Mouse (Mus musculus) right cerebral cortex, postnatal 10 days (tissue): ENCODE measurements around the gene Gid8.
"Not testable (repeated sequence)": the region's sequence is repeated elsewhere in the genome, so short reads cannot be mapped to it uniquely, and the experiment has no call there.

Experiments used
- DNase-seq, 2 experiments: peaks; one replicate each; pipeline ENCODE4 v3.0.0; 2021; ENCODE audit warnings: low spot score in 2 of 2

Gid8 gene

DNA sequence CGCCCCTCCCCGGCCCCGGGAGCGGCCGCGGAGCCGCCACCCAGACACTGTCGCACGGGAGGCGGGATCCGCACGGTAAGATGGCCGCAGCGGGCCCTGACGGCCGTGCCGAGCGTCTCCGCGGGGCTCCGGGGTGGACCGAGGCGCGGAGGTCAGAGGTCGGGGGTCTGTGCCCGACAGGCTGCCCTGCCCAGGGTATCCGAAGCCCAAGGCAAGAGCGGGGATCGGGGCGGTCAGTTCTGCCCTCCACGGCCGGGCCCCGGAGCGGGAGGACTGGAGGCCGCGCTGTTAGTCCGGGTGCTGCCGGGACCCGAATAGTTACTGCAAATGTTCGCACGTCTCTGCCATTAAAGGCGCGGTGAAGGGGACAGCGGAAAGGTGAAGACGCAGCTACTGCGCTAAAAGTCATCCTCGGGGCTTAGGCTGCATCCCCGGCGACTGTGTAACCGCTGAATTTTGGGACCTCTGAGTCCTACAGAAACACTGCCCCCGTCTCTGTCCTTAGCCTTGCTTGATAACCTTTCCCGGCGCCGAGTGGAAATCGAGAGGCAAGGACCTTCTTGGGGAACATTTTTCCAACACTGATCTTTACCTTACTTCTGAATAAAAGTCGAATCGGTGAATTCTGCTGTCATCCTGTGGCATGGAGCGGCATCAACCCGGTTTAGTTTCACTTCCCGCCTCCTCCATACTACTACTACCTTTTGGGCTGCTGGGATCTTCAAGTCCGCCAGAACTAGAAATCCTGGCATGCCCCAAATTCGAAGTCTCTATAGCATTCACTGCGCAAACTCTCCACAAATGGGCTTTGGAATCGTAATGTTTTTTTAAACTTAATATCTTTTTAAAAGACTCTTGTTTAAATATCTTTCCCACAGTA lies 599 bp downstream of the Gid8 start:
- DNase-seq: no peak

DNA sequence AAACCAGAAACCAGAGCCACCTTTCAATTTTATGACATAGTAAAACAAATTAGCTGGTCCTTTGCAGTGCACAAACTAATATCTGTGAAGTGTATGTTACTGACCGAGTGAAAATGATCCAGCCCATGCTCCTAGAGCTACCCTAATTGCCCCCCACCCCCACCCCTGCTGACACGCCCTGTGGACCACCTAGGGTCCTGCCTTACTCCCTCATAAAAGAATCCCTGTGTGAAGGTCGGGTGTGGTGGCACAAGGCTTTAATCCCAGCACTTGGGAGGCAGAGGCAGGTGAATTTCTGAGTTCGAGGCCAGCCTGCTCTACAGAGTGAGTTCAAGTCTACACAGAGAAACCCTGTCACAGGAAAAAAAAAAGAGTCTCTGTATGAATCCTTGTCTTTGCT lies 1.6 kb downstream of the Gid8 start:
- DNase-seq: no peak

DNA sequence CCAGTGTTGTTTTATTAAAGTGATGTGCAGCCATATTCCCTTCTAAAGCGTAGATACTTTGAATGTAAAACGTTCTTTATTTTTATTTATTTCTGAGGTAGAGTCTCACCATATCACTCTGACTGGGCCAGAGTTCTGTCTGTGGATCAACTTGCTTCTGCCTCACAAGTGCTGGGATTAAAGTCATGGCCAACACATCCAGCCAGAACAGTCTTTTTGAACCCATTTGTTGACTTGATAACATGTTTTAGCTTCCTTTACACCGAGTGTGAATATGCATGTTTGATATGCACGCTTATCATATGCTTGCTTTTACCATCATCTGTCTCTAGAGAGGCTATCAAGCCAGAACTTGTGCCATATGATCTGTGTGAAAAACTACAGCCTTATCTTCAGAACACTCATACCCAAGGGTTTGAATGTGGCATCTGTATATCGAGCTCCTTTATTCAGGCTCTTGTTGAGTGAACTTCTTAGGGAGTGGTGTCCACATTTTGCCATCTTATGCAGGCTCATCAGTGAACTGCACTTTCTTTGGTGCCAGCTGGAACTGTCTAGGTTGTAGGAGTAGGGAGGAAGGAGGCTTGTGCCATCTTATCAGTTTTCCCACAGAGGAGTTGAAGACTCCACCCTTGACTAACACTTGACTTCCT lies 2.2 kb downstream of the Gid8 start:
- DNase-seq: no peak

DNA sequence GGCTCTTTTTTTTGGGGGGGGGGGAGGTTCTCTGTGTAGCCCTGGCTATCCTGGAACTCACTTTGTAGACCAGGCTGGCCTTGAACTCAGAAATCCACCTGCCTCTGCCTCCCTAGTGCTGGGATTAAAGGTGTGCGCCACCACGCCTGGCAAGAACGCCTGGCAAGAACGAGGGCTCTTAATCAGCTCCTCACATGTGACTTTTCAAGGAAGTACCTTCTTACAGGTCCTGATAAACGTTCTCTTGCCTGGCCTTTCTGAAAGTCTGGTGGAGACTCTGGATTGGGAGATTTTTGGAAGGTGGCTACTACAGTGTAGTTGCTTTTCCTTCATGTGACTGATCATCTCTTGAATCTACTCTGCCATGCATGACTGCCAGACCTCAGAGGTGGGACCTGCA lies 12.8 kb downstream of the Gid8 start:
- DNase-seq: not testable (repeated sequence)

DNA sequence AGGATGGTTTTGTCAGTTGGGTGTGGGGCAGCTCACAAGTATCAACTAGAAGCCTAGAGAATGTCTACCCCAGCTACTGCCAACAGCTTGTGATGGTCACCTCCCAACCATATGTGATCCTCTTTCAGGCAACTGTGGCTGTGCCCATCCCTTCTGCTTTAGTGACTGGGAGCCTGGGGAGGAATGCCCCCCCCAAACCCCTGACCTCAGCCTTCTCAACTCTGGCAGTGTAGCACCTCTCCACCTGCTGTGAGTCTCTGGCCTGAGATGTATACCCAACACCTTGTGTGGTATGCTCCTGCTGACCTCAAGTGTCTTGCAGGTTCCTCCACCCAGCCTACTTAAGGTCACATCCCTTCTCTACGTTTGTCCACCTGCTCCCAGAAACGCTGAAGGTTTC lies 13.9 kb downstream of the Gid8 start:
- DNase-seq: no peak

DNA sequence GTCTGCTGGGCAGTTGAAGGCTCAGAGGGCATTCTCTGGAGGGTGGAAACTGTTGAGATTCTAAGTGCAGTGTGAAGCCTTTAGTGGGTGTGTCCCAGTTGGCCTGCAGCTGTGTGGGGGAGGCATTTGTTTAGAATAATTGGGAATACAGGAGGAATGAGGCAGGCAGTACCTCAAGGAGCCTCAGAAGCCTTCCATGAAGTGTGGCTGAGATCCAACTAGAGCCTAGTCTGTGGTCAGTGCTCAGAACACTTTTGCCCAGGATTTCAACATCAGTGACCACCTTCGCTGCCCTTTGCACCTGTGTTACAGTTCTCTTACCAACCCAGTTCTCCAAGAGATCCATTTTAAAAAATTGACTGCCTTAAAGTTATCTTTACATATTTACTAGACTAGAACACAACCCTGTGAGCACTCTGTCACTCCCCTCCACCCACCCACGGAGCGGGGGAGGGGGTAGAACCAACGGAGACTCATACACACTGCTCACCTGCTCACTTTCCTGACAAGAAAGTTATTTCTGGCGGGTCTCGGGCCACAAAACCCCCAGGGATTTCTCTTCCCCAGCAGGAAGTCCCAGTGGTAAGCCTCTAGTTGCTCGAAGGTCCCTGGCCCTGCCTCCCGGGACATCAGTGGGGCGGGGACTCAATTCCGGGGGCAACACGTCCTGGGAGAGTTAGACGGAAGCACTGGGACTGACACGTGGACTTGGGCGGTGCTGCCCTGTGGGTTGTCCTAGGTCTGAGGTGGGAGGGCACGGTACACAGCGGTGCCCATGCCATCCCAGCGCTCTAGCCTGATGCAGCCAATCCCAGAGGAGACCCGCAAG lies 14.9 kb downstream of the Gid8 start, which contains the start of gene Slc17a9:
Slc17a9 (plus strand) TSS at position 679 of the 829 bp plus-strand sequence.
- DNase-seq: no peak

DNA sequence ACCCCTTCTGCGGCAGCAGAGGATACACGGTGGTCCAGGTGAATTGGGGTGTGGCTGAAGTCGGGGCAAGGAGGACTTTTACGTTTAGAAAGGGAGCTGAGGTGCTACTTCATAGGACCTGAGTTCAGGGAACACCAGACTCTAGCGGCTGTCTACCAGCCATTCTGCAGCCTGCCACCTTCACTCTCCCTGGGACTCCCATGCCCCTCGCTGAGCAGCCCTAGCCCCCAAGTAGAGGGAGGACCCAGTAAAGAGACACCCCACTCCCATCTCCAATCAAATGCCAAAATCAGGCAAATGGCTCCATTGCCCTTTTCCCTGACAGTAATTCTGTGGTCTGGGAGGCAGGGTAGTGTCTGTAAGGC lies 15.5 kb downstream of the Gid8 start:
- no peak for DNase-seq

DNA sequence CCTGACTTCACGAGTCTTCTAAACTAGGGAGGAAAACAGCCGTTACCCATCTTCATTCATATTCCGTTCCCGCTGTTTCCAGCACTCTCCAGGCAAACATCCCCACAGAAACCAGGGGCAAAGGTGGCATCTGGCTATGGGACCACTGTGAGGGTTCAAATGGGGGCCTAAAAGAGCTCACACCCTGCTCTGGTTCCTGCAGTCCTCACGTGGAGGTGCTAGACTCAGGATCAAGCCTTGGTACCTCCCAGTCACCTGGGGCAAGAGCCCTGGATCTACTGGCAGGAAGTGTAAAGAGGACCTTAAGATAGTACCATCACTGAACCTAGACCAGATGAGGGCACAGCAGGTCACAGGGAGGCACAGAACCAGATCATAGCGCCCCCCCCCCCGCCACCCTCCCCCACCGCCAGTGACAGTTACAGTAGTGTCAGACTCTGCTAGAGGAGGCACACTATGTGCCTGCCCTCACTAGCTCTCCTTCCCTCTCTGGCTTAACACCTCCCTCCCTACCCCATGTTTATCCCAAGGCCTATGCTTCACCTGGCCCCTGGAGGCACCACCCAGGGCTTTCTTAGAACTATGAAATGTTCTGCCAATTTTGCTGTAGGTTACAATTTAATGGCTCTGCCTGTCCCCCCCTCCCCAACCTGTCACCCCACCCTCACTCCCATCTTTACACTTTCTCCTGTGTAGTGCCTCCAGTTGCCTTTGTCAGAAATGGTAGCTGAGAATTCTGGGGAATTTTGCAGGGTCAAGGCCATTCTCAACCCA lies 16.1 kb downstream of the Gid8 start:
- DNase-seq: no peak

DNA sequence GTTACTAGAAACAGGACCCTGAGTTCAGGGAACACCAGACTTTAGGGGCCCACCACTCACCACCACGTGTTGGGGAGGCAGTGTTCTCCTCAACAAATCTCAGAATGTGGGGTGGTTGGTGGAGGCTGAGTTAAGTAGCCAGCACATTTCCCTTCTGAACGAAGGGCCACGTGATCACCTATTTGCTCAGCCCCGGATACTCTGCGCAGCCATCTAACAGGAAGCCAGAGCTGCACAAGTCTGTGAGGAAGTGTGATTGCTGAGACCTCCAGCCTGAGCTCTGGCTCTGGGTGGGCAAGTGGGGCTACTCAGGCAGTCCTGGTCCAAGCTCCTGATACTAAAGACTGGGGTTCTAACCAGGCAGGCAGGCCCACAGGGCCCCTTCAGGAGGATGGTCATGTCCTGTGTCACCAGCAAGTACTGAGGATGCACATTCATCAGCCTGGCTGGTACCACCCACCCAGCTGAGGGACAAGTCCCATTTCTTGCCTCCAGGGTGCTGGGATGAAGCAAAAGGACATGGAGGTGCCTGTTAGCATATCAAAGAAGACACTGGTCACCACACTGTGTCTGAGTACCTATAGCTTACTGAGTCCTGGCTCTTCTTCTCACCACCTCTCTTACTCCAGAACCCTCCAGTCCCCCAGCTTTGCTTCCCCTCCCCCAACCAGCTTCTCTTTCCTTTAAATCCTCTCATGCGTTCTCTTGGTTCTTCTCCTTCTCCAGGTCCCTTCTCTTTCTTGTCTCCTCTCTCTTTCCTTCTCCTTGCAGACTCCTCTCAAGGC lies 16.9 kb downstream of the Gid8 start:
- DNase-seq: no peak

DNA sequence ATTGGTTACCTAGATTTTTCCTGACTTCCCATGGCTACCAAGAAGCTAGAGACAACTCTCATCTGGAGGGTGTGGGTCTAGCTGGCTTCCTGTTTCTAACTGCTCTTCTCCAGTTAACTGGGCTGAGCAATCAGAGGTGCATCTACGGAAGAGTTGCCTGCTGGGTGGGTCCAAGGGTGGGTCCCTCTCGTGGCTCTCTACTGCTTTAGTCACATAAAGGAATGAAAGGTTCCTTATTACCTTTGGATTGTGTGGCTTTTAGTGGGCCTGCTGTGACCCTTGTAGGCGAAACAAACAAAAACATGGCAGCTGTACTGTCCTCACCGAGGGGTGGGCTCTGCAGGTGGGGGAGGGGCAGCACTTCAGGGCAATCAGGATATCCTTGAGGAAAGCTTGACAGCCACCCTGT lies 17.7 kb downstream of the Gid8 start:
- DNase-seq: no peak

DNA sequence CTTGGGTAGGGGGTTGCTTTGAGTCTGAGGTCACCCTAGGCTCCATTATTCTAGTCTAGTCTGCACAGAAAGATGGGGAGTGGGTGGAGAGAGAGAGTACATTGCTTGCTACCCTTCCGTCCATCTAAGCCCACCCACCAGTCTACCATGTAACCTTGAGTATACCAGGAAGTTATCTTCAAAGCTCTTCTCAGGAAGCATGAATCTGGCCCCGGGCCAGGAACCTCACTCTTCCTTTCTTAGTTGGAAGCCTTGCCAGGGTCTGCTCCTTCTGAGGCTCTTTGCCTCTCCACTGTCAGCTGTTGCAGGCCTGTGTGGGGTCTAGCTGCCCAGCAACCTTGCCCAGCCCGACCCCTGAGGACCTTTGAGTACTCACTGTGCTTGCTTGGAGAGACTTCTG lies 21.1 kb downstream of the Gid8 start:
- no peak for DNase-seq

DNA sequence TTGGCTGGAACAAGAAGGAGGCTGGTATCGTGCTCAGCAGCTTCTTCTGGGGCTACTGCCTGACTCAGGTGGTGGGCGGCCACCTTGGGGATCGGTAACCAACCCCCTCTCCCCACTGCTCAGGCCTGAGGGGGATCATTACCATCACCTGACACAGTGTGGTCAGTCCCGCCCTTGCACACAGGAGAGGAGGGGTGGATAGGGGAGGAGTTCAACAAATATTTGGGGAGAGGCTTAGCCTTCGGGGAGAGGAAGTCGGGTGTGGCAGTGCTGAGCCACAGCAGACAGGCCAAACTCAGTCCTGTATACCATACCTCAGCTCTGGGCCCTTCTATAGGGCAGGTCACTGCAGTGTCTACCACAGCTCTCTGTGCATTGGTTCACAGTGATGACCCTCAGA lies 22.1 kb downstream of the Gid8 start:
- DNase-seq: no peak

DNA sequence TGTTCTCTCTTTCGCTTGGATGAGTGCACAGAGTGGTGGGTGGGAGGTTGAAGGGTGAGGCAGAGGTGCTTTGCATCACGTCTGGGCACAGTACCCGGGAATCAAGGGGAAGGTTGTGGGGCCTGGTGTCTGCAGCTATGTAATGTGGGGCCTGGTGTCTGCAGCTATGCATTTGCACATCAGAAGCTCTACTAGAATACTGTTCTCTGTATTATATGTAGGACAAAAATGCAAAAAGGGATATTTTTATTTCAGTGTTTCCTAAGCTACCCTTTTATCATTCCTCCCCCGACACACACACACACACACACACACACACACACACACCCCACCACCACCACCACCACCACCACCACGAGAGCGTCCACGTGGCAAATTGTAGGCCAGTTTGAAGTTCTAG lies 25.3 kb downstream of the Gid8 start:
- DNase-seq: peak in 1 of 2 experiments; percentile 47

DNA sequence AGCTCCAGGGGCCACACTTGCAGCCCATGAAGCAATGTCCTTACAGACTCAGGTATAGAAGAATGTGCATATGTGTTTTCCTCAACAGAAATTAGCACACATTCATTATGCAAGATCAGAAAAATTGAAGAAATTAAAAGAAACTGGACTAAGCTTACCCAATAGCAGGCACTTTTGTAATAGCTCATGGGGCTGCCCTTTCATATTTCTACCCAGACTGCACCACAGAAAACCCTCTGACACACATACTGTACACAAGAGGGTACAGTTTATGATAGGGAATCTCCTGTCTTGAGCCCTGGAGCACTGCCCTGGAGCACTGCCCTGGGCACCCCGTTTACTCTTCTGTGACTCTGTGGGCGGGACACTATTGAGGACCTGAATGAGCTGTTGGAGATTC lies 28.1 kb downstream of the Gid8 start:
- DNase-seq: no peak

DNA sequence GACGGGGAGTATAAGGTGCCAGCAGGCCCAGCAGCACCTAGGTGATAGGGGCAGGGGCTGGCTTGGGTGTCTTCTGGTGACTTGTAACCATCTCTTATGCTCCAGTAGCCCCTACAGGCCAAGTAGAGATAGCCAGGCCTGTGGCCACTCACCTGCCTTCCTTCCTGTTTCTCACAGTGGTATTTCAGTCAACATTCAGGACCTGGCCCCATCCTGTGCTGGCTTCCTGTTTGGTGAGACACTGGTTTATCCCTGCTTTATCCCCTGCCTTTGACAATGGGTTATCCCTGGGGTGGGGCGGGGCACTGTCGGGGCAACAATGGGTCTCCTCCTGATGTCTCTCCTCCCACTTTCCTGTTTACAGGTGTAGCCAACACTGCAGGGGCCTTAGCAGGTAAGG lies 30.4 kb downstream of the Gid8 start:
- no peak for DNase-seq

DNA sequence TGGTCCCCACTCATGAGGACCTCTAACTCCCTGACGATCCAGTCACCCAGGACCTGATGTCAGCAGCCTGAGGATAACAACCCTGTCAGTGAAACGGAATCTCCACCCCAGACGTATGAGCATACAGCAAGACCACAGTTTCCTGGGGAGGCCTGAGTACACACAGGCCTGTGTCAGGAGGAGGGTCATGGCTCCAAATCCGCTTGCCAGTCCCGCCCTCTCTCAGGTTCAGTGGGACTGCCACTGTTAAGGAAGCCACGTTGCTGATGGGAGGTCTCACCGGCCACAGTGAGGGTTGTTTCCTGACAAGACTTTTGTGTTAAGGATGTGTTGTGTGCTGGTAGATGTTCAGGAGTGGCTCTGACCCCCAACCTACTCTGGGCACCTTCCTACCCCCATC lies 31.5 kb downstream of the Gid8 start:
- no peak for DNase-seq

DNA sequence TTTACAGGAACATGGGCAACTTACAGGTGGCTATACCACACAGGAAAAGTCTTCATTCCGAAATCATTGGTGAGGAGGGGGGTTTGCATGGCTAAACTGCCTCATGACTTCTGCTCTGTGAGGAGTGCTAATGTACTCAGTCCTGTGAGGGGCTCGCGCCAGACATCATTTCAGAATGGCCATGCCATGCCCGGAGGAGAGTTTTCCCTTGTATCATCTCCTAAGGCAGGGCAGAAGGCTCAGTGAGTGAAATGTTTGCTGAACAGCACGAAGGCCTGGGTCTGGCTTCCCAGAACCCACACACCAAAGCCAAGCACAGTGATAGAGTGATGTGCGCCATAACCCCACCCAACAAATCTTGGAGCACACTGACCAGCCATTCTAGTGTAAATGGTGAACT lies 32.9 kb downstream of the Gid8 start:
- no peak for DNase-seq

DNA sequence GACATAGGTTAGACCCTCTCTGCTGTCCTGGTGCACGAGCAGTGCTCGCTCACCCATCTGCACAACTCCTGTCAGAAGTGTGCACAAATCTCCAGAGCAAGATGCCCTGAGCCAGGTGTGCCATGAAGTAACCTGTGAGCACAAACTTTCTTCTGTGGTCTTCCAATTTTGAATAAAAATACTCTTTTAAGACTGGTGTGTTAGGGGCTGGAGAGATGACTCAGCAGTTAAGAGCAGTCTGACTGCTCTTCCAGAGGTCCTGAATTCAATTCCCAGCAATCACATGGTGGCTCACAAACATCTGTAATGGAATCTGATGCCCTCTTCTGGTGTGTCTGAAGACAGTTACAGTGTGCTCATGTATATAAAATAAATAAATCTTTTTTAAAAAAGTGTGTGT lies 33.4 kb downstream of the Gid8 start:
- no peak for DNase-seq

DNA sequence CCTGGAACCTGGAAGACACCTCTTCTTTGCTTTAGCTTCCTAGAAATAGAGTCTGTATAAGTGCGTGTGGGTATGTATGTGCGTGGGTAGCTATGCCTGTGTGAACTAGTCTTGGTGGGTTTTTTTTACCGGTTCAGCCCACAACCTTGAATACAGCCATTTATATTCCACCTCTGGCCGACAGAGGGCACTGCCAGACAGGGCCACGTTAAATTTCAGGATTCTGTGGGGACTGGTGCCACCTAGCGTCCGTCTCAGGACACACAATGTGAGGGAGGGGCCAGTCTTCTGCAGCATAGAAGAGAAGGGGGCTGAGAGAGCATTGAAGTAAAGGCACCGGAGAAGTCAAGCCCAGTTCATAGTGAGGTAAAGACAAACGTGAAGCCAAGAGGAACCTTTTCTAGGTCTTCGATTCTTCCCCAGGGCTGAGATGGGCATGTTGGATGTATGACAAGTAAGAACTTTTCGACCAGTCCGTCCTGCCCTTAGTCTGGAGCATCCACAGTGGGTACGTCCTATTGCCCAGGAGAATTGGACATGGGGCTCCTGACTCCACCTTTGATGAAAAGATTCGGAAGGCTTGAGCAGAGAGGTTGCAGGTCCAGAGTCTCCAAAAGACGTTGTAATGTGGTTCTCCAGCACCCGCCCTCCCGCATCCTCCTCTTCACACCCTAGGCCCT lies 35.5 kb downstream of the Gid8 start:
- peak; percentile 91 to 92 for DNase-seq

DNA sequence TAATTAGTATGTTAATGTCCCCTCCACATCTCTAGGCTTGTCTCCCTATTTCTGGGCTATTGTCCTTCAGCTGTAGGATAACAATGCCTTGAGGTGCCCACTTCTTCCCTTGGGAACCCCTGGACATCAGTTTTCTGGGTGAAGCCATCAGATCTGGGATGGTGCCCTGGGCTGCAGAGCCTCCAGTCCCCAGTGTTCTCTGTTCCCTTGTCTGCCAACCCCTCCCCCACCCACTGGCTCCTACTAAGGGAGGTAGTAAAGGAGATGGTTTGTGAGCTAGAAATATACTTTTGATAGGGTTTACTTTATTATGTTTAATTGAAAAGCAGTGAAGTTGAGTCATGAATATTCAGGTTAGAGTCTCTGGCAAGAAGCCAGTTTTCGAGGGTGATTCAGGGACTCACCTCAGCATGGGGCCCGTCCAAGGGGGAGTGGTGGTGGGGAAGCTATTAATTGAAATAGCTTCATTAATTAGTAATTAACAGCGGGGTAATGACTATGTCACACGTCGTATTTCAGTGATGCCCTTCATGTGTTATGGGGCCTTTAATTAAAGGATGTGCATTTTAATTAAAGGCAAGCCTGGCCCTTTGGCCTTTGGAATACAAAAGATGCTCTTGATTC lies 36.8 kb downstream of the Gid8 start:
- DNase-seq: no peak
